Mouse (Mus musculus): Measurements from ENCODE around the gene Cand2. TPM values are rescaled to one million over a fixed set of nuclear protein-coding genes. Genes with fewer than 3 reads are reported as not detected.
"Not testable (repeated sequence)": the region's sequence is repeated elsewhere in the genome, so short reads cannot be mapped to it uniquely, and the experiment has no call there.

Cand2 gene
- polyA plus RNA-seq, 1 experiment from 2014 or later, result 14.8 TPM

- Histone ChIP-seq H3K27ac (no peak overlapping the region), H3K9me3 (no peaks in the 10 kb centered on the region), H3K27me3 (no peaks in the 10 kb centered on the region), H3K4me3 (no peak overlapping the region), H3K36me3 (peaks cover 8% of the 10 kb centered on the region), H3K4me2 (no peak overlapping the region), H3K4me1 (replicated peaks) (peaks cover 16% of the 10 kb centered on the region), H3K9ac (0 out of 2 replicates have a peak overlapping the region, but pooled peaks have one; percentile 10)
- ATAC-seq (ENCODE audit: low FRiP score), result no peak
- 71% methylated on average over 8 of the region's 8 CpGs for WGBS
Observed at GRCm38 (mm10) chr6:115811606-115812005, 37.3 kb downstream of the Cand2 start.

- Histone ChIP-seq H3K9ac (no peak overlapping the region), H3K27ac (no peak overlapping the region), H3K36me3 (no peaks in the 10 kb centered on the region), H3K4me3 (no peak overlapping the region), H3K4me1 (replicated peaks) (0 out of 2 replicates have a peak, but pooled peaks cover 4% of the 10 kb centered on the region), H3K4me2 (no peak overlapping the region), H3K27me3 (no peaks in the 10 kb centered on the region), H3K9me3 (no peaks in the 10 kb centered on the region)
- 36% methylated on average over 4 of the region's 4 CpGs for WGBS
- no peak for ATAC-seq (ENCODE audit: low FRiP score)
Observed at GRCm38 (mm10) chr6:115814104-115814503, 39.8 kb downstream of the Cand2 start.

- Histone ChIP-seq H3K9ac (no peak overlapping the region), H3K4me1 (replicated peaks) (0 out of 2 replicates have a peak, but pooled peaks cover 4% of the 10 kb centered on the region), H3K36me3 (no peaks in the 10 kb centered on the region), H3K4me2 (no peak overlapping the region), H3K27me3 (no peaks in the 10 kb centered on the region), H3K9me3 (no peaks in the 10 kb centered on the region), H3K27ac (no peak overlapping the region), H3K4me3 (no peak overlapping the region)
- ATAC-seq (ENCODE audit: low FRiP score), result no peak
- WGBS, result 85% methylated on average over 4 of the region's 4 CpGs
Observed at GRCm38 (mm10) chr6:115815041-115815440, 40.7 kb downstream of the Cand2 start.

DNA sequence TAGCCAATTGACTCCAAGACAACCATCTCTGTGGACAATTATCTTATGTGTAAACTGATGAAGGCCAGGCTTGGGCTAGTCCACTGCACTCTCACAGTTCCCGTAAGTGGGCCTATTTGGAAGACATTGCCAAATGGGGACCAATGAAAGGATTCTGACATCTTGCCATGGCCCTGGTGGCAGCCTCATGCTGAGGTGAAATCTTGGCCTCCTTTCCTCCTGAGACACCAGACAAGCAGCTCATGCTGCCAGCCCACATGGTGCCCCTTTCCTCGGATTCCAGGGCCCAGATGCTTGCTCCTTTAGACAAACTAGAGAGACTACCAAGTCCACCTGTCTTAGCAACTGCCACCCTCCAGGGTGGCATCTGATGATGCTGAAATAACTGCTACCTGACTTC, 43.8 kb downstream of the Cand2 start:
- H3K27ac ChIP-seq, result no peak overlapping the region
- no peak for ATAC-seq (ENCODE audit: low FRiP score)
- H3K4me3 ChIP-seq, result no peak overlapping the region
- H3K9me3 ChIP-seq, result no peaks in the 10 kb centered on the region
- no peaks in the 10 kb centered on the region for H3K27me3 ChIP-seq
- no peaks in the 10 kb centered on the region for H3K36me3 ChIP-seq
- 0 out of 2 replicates have a peak, but pooled peaks cover 4% of the 10 kb centered on the region for H3K4me1 ChIP-seq (replicated peaks)
- H3K4me2 ChIP-seq, result no peak overlapping the region
- H3K9ac ChIP-seq, result no peak overlapping the region
- WGBS, result 83% methylated on average over 2 of the region's 2 CpGs

GRCm38 (mm10) chr6:115821216-115821993, 47.1 kb downstream of the Cand2 start:
- no peak overlapping the region for H3K4me3 ChIP-seq
- no peak overlapping the region for H3K4me2 ChIP-seq
- H3K9me3 ChIP-seq, result no peaks in the 10 kb centered on the region
- no peak for ATAC-seq (ENCODE audit: low FRiP score)
- H3K27ac ChIP-seq, result no peak overlapping the region
- H3K27me3 ChIP-seq, result no peaks in the 10 kb centered on the region
- WGBS, result 91% methylated on average over 8 of the region's 8 CpGs
- no peaks in the 10 kb centered on the region for H3K36me3 ChIP-seq
- H3K4me1 ChIP-seq (replicated peaks), result no peaks in the 10 kb centered on the region
- H3K9ac ChIP-seq, result no peak overlapping the region

GRCm38 (mm10) chr6:115823850-115824464, 49.6 kb downstream of the Cand2 start:
- not testable (repeated sequence) for H3K27me3 ChIP-seq; H3K36me3 ChIP-seq; H3K4me1 ChIP-seq (replicated peaks); H3K9ac ChIP-seq; H3K27ac ChIP-seq; H3K9me3 ChIP-seq
- Histone ChIP-seq H3K4me3 (0 out of 2 replicates have a peak overlapping the region, but pooled peaks have one; percentile 17), H3K4me2 (peak overlapping the region; percentile 32)
- peak; percentile 90 for ATAC-seq (ENCODE audit: low FRiP score)
- 4% methylated on average over 5 of the region's 11 CpGs for WGBS

- H3K27ac ChIP-seq, result no peak overlapping the region
- H3K36me3 ChIP-seq, result no peaks in the 10 kb centered on the region
- H3K9ac ChIP-seq, result no peak overlapping the region
- no peaks in the 10 kb centered on the region for H3K4me1 ChIP-seq (replicated peaks)
- no peaks in the 10 kb centered on the region for H3K9me3 ChIP-seq
- H3K4me2 ChIP-seq, result no peak overlapping the region
- WGBS, result 88% methylated on average over 6 of the region's 6 CpGs
- no peak overlapping the region for H3K4me3 ChIP-seq
- ATAC-seq (ENCODE audit: low FRiP score), result no peak
- no peaks in the 10 kb centered on the region for H3K27me3 ChIP-seq
Observed at GRCm38 (mm10) chr6:115830779-115831601, 56.7 kb downstream of the Cand2 start.

- H3K4me1 ChIP-seq (replicated peaks), result peaks cover 5% of the 10 kb centered on the region
- H3K36me3 ChIP-seq, result no peaks in the 10 kb centered on the region
- no peaks in the 10 kb centered on the region for H3K27me3 ChIP-seq
- no peak overlapping the region for H3K27ac ChIP-seq
- H3K9ac ChIP-seq, result no peak overlapping the region
- no peaks in the 10 kb centered on the region for H3K9me3 ChIP-seq
- ATAC-seq (ENCODE audit: low FRiP score), result no peak
- no peak overlapping the region for H3K4me3 ChIP-seq
- H3K4me2 ChIP-seq, result no peak overlapping the region
- 88% methylated on average over 2 of the region's 2 CpGs for WGBS
Observed at GRCm38 (mm10) chr6:115832152-115832850, 58.0 kb downstream of the Cand2 start.

GRCm38 (mm10) chr6:115833861-115834260, 59.5 kb downstream of the Cand2 start:
- no peak for ATAC-seq (ENCODE audit: low FRiP score)
- peaks cover 17% of the 10 kb centered on the region for H3K4me1 ChIP-seq (replicated peaks)

GRCm38 (mm10) chr6:115838161-115838597, 63.8 kb downstream of the Cand2 start, which contains the start of gene Efcab12:
Gene Efcab12, minus strand, starts transcription at chr6:115838412.
- WGBS, result 2% methylated on average over 19 of the region's 19 CpGs
- Histone ChIP-seq H3K27me3 (no peaks in the 10 kb centered on the region), H3K4me2 (peak within 1 kb of the TSS; percentile 67), H3K9ac (peak within 1 kb of the TSS; percentile 64), H3K36me3 (peaks cover 13% of the 10 kb centered on the region), H3K9me3 (no peaks in the 10 kb centered on the region), H3K27ac (peak within 1 kb of the TSS; percentile 66), H3K4me3 (peak within 1 kb of the TSS; percentile 36), H3K4me1 (replicated peaks) (peaks cover 17% of the 10 kb centered on the region)
- peak; percentile 95 for ATAC-seq (ENCODE audit: low FRiP score)

More at GRCm38 (mm10) chr6:115833861-115834260, 59.5 kb downstream of the Cand2 start:
- H3K27me3 ChIP-seq, result no peaks in the 10 kb centered on the region
- H3K4me2 ChIP-seq, result no peak overlapping the region
- no peak overlapping the region for H3K27ac ChIP-seq
- H3K9me3 ChIP-seq, result no peaks in the 10 kb centered on the region
- H3K4me3 ChIP-seq, result no peak overlapping the region
- H3K36me3 ChIP-seq, result no peaks in the 10 kb centered on the region
- H3K9ac ChIP-seq, result no peak overlapping the region

DNA sequence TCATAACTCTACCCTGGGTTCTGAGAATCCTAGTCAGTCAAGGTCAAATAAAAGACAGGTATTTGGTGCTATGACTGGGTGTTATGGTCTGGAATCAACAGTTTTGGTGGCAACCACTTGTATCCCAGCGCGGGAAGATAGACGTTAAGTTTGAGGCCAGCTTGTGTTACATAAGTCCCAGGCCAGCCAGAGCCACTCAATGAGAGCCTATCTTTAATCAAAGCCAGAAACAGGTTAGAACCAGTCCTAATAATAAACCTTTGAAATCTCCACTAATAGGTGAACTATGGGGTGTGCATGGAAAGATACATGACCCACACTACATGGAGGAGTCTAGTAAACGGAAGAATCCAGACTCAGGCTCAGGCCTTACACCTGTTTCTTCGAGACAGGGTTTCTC, 64.4 kb downstream of the Cand2 start:
- Histone ChIP-seq H3K27me3 (no peaks in the 10 kb centered on the region), H3K36me3 (peaks cover 19% of the 10 kb centered on the region), H3K4me3 (peak overlapping the region; percentile 36), H3K4me2 (peak overlapping the region; percentile 67), H3K27ac (no peak overlapping the region), H3K4me1 (replicated peaks) (peaks cover 17% of the 10 kb centered on the region), H3K9me3 (no peaks in the 10 kb centered on the region), H3K9ac (no peak overlapping the region)
- WGBS, result 68% methylated on average over 5 of the region's 5 CpGs
- peak; percentile 44; the same call in 1 of the 2 replicates for ATAC-seq (ENCODE audit: low FRiP score)
